Mouse (Mus musculus): ENCODE measurements around the gene Ndp. TPM values are rescaled to one million over a fixed set of nuclear protein-coding genes. Genes with fewer than 3 reads are reported as not detected.

Ndp gene
- polyA plus RNA-seq, 1 experiment from 2014 or later = 7.7 TPM

DNA sequence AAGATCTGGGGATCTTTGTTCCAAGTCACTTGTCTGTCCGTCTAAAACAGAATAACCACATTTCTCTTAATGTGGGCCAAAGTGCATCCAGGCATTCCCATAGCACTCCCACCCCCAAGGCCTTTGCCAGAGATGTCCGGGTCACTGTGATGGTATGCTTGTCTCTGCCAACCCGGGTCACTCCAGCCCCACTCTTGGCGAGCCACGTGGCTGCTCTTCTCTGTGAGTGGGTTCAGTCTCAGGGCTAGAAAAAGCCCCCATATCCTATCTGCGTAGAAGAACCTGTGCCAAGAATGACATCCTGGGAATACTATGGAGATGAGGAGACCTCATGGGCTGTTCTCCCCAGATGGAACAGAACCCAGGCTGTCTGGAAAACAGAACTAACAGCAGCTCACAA is 4.0 kb downstream of the Ndp start:
- Histone ChIP-seq H3K27ac (ENCODE audit: low read depth) (no peak overlapping the region), H3K27me3 (ENCODE audit: insufficient read depth, low read length) (no peaks in the 10 kb centered on the region), H3K9me3 (ENCODE audit: low read depth, low read length) (no peaks in the 10 kb centered on the region), H3K4me1 (ENCODE audit: insufficient read depth) (no peaks in the 10 kb centered on the region), H3K36me3 (ENCODE audit: insufficient read depth) (no peaks in the 10 kb centered on the region), H3K9ac (no peak overlapping the region), H3K4me2 (no peak overlapping the region), H3K4me3 (ENCODE audit: low read depth, low read length) (no peak overlapping the region)
- ATAC-seq (ENCODE audit: insufficient read depth) (no peak), DNase-seq (no peak)
- no peak for TF ChIP-seq CTCF (IDR thresholded peaks at IDR 0.05; ENCODE audit: low read depth)
- 71% methylated on average over 6 of the region's 6 CpGs for WGBS

DNA sequence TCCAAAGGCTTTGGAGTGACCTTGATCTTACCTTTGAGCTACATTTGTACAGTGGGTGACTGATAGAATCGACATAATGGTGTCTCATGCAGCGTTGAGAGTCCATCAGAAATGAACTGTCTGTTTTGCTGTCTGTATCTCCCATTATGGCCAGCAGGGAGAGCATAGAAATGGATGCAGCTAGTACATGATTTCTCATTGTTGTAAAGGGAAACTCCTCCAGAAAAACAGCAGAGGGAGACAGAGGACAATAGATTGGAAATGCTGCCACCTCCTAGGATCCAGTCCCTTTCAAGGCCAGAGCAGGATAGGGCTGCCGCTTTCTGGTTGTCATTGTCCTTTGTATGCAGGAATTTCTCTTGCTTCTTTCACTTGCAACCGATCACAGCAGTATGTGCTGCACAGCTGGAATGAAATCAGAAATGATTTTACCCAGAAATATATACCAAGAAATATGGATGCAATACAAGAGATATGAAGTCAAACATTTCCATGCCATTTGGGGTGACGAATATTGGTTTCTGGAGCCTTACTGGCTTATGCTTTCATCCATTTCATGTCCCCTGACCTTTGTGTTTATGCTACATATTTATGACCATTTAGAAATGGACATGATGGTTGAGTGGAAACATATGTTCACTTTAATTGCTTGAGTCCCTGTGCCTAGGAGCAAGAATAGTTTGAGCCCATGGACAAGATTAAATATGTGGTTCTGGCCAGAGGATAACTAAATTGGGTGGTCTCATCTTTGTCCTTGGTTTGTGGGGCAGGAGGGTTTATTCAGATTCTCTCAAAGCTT is 17.0 kb downstream of the Ndp start:
- peak; percentile 95 for ATAC-seq (ENCODE audit: insufficient read depth)
- H3K27ac ChIP-seq (ENCODE audit: low read depth) = 0 out of 2 replicates have a peak overlapping the region, but pooled peaks have one; percentile 20

GRCm38 (mm10) chrX:16867640-16868314 is 43.8 kb downstream of the Ndp start:
- Histone ChIP-seq H3K9ac (no peak overlapping the region), H3K9me3 (ENCODE audit: low read depth, low read length) (no peaks in the 10 kb centered on the region), H3K36me3 (ENCODE audit: insufficient read depth) (no peaks in the 10 kb centered on the region), H3K4me3 (ENCODE audit: low read depth, low read length) (no peak overlapping the region), H3K27ac (ENCODE audit: low read depth) (no peak overlapping the region), H3K4me2 (no peak overlapping the region), H3K27me3 (ENCODE audit: insufficient read depth, low read length) (no peaks in the 10 kb centered on the region), H3K4me1 (ENCODE audit: insufficient read depth) (no peaks in the 10 kb centered on the region)
- ATAC-seq (ENCODE audit: insufficient read depth) = no peak
- no peak for DNase-seq
- TF ChIP-seq CTCF (IDR thresholded peaks at IDR 0.05; ENCODE audit: low read depth) = no peak

More for the DNA sequence above, 17.0 kb downstream of the Ndp start:
- H3K4me1 ChIP-seq (ENCODE audit: insufficient read depth) = no peaks in the 10 kb centered on the region
- H3K27me3 ChIP-seq (ENCODE audit: insufficient read depth, low read length) = no peaks in the 10 kb centered on the region
- no peak overlapping the region for H3K4me2 ChIP-seq
- no peak overlapping the region for H3K4me3 ChIP-seq (ENCODE audit: low read depth, low read length)
- DNase-seq = peak; percentile 82
- 20% methylated on average over 5 of the region's 5 CpGs for WGBS
- no peaks in the 10 kb centered on the region for H3K36me3 ChIP-seq (ENCODE audit: insufficient read depth)
- H3K9ac ChIP-seq = no peak overlapping the region
- no peaks in the 10 kb centered on the region for H3K9me3 ChIP-seq (ENCODE audit: low read depth, low read length)
- peak; percentile 82 for TF ChIP-seq CTCF (IDR thresholded peaks at IDR 0.05; ENCODE audit: low read depth)

DNA sequence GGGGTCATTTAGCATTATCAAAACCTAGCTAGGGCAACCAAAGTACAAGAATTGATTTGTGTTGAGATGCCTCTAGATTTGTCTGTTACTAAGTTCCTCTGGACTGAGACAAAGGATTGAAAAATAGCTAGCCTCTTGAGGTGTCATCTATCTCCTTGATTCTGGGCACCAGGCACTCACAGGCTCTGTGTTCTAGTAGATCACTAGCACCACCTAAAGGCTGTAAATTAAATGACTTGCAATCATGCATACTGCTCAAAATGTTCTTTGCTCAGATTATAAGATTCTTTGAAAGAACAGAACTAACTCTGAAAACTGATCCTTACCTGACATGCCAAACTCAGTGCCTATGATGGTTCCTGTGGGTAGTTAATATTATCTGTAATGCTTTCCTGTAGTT is 51.3 kb downstream of the Ndp start:
- Histone ChIP-seq H3K27ac (ENCODE audit: low read depth) (no peak overlapping the region), H3K9me3 (ENCODE audit: low read depth, low read length) (no peaks in the 10 kb centered on the region), H3K36me3 (ENCODE audit: insufficient read depth) (no peaks in the 10 kb centered on the region), H3K9ac (no peak overlapping the region), H3K4me2 (no peak overlapping the region), H3K27me3 (ENCODE audit: insufficient read depth, low read length) (no peaks in the 10 kb centered on the region), H3K4me1 (ENCODE audit: insufficient read depth) (no peaks in the 10 kb centered on the region), H3K4me3 (ENCODE audit: low read depth, low read length) (no peak overlapping the region)
- DNase-seq = peak; percentile 53
- ATAC-seq (ENCODE audit: insufficient read depth) = no peak
- peak; percentile 53 for TF ChIP-seq CTCF (IDR thresholded peaks at IDR 0.05; ENCODE audit: low read depth)

DNA sequence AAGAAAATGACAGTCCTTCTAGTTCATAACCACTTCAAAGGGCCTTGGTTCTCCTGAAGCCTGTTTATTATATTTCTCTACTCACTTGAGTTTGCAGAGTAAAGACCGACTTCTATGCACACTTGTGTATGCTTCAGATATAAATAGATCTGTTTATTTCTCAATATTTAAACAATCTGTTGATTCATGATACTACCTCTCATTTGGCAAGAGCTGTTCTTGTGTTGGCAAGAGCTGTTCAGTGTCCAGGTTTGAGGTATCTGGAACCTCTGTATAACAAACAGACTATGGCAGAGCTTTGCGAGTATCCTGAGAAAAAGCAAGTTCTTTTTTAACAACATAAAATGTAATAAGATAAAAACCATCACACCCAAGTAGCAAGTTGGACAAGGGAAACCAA is 65.5 kb downstream of the Ndp start:
- Histone ChIP-seq H3K27me3 (ENCODE audit: insufficient read depth, low read length) (no peaks in the 10 kb centered on the region), H3K27ac (ENCODE audit: low read depth) (no peak overlapping the region), H3K4me2 (no peak overlapping the region), H3K9me3 (ENCODE audit: low read depth, low read length) (no peaks in the 10 kb centered on the region), H3K9ac (no peak overlapping the region), H3K4me1 (ENCODE audit: insufficient read depth) (no peaks in the 10 kb centered on the region), H3K36me3 (ENCODE audit: insufficient read depth) (no peaks in the 10 kb centered on the region), H3K4me3 (ENCODE audit: low read depth, low read length) (no peak overlapping the region)
- WGBS = 84% methylated on average over 2 of the region's 2 CpGs
- DNase-seq (no peak), ATAC-seq (ENCODE audit: insufficient read depth) (no peak)
- TF ChIP-seq CTCF (IDR thresholded peaks at IDR 0.05; ENCODE audit: low read depth) = no peak

GRCm38 (mm10) chrX:16841443-16841842 is 70.1 kb downstream of the Ndp start:
- Histone ChIP-seq H3K27ac (ENCODE audit: low read depth) (no peak overlapping the region), H3K36me3 (ENCODE audit: insufficient read depth) (no peaks in the 10 kb centered on the region), H3K9me3 (ENCODE audit: low read depth, low read length) (no peaks in the 10 kb centered on the region), H3K4me1 (ENCODE audit: insufficient read depth) (no peaks in the 10 kb centered on the region), H3K4me3 (ENCODE audit: low read depth, low read length) (no peak overlapping the region), H3K9ac (no peak overlapping the region), H3K27me3 (ENCODE audit: insufficient read depth, low read length) (no peaks in the 10 kb centered on the region), H3K4me2 (no peak overlapping the region)
- 72% methylated on average over 2 of the region's 2 CpGs for WGBS
- no peak for DNase-seq
- no peak for ATAC-seq (ENCODE audit: insufficient read depth)
- no peak for TF ChIP-seq CTCF (IDR thresholded peaks at IDR 0.05; ENCODE audit: low read depth)

- WGBS = 68% methylated on average over 1 of the region's 1 CpGs
- H3K36me3 ChIP-seq (ENCODE audit: insufficient read depth) = no peaks in the 10 kb centered on the region
- H3K27me3 ChIP-seq (ENCODE audit: insufficient read depth, low read length) = no peaks in the 10 kb centered on the region
- no peak overlapping the region for H3K4me3 ChIP-seq (ENCODE audit: low read depth, low read length)
- ATAC-seq (ENCODE audit: insufficient read depth) (no peak), DNase-seq (no peak)
- H3K4me2 ChIP-seq = no peak overlapping the region
- TF ChIP-seq CTCF (IDR thresholded peaks at IDR 0.05; ENCODE audit: low read depth) = no peak
- H3K4me1 ChIP-seq (ENCODE audit: insufficient read depth) = no peaks in the 10 kb centered on the region
- H3K9ac ChIP-seq = no peak overlapping the region
- no peaks in the 10 kb centered on the region for H3K9me3 ChIP-seq (ENCODE audit: low read depth, low read length)
- H3K27ac ChIP-seq (ENCODE audit: low read depth) = no peak overlapping the region
These were observed 74.3 kb downstream of the Ndp start for GRCm38 (mm10) chrX:16837293-16837692.
